Mouse (Mus musculus): Measurements from ENCODE around the gene Adgrl2. TPM values are rescaled to one million over a fixed set of nuclear protein-coding genes. Genes with fewer than 3 reads are reported as not detected.

Adgrl2 gene
- polyA plus RNA-seq, 1 experiment from 2014 or later: 80.2 TPM

GRCm38 (mm10) chr3:148926330-148926729 lies 64.0 kb downstream of the Adgrl2 start:
- Histone ChIP-seq H3K27me3 (replicated peaks; ENCODE audit: control insufficient read depth, insufficient read depth, low read length) (no peaks in the 10 kb centered on the region), H3K9ac (ENCODE audit: low read depth, low read length) (no peak overlapping the region), H3K4me3 (ENCODE audit: low read depth, low read length) (no peak overlapping the region), H3K27ac (replicated peaks; ENCODE audit: low read depth, low read length) (no peak overlapping the region), H3K9me3 (ENCODE audit: control insufficient read depth, low read length) (peaks cover 3% of the 10 kb centered on the region; the same call in 1 of the 2 replicates), H3K4me1 (ENCODE audit: control insufficient read depth, insufficient read depth, low read length) (0 out of 2 replicates have a peak, but pooled peaks cover 4% of the 10 kb centered on the region), H3K4me2 (ENCODE audit: low read depth, low read length) (no peak overlapping the region), H3K36me3 (ENCODE audit: control insufficient read depth, insufficient read depth, low read length) (no peaks in the 10 kb centered on the region)
- DNase-seq (ENCODE audit: low spot score): no peak
- no peak for ATAC-seq (ENCODE audit: low read depth)
- WGBS: 50% methylated on average over 3 of the region's 3 CpGs

- Histone ChIP-seq H3K36me3 (ENCODE audit: control insufficient read depth, insufficient read depth, low read length) (peaks cover 6% of the 10 kb centered on the region; the same call in 1 of the 2 replicates), H3K4me2 (ENCODE audit: low read depth, low read length) (peak overlapping the region; percentile 20), H3K9ac (ENCODE audit: low read depth, low read length) (no peak overlapping the region), H3K9me3 (ENCODE audit: control insufficient read depth, low read length) (peaks cover 3% of the 10 kb centered on the region; the same call in 1 of the 2 replicates), H3K4me1 (ENCODE audit: control insufficient read depth, insufficient read depth, low read length) (peaks cover 14% of the 10 kb centered on the region), H3K27ac (replicated peaks; ENCODE audit: low read depth, low read length) (no peak overlapping the region), H3K4me3 (ENCODE audit: low read depth, low read length) (no peak overlapping the region), H3K27me3 (replicated peaks; ENCODE audit: control insufficient read depth, insufficient read depth, low read length) (no peaks in the 10 kb centered on the region)
- no peak for ATAC-seq (ENCODE audit: low read depth)
- WGBS: 66% methylated on average over 14 of the region's 14 CpGs
- DNase-seq (ENCODE audit: low spot score): peak; percentile 57
These were observed 67.7 kb downstream of the Adgrl2 start for GRCm38 (mm10) chr3:148922618-148923095.

- Histone ChIP-seq H3K27ac (replicated peaks; ENCODE audit: low read depth, low read length) (no peak overlapping the region), H3K36me3 (ENCODE audit: control insufficient read depth, insufficient read depth, low read length) (peaks cover 6% of the 10 kb centered on the region; the same call in 1 of the 2 replicates), H3K27me3 (replicated peaks; ENCODE audit: control insufficient read depth, insufficient read depth, low read length) (no peaks in the 10 kb centered on the region), H3K9ac (ENCODE audit: low read depth, low read length) (no peak overlapping the region), H3K4me1 (ENCODE audit: control insufficient read depth, insufficient read depth, low read length) (peaks cover 18% of the 10 kb centered on the region), H3K4me2 (ENCODE audit: low read depth, low read length) (no peak overlapping the region; the same call in 1 of the 2 replicates), H3K4me3 (ENCODE audit: low read depth, low read length) (no peak overlapping the region), H3K9me3 (ENCODE audit: control insufficient read depth, low read length) (peaks cover 3% of the 10 kb centered on the region; the same call in 1 of the 2 replicates)
- DNase-seq (ENCODE audit: low spot score): no peak
- ATAC-seq (ENCODE audit: low read depth): no peak
- 81% methylated on average over 13 of the region's 13 CpGs for WGBS
These were observed 68.3 kb downstream of the Adgrl2 start for GRCm38 (mm10) chr3:148921966-148922587.

- 63% methylated on average over 6 of the region's 6 CpGs for WGBS
- Histone ChIP-seq H3K4me1 (ENCODE audit: control insufficient read depth, insufficient read depth, low read length) (peaks cover 25% of the 10 kb centered on the region), H3K9me3 (ENCODE audit: control insufficient read depth, low read length) (peaks cover 3% of the 10 kb centered on the region; the same call in 1 of the 2 replicates), H3K27ac (replicated peaks; ENCODE audit: low read depth, low read length) (no peak overlapping the region), H3K4me2 (ENCODE audit: low read depth, low read length) (no peak overlapping the region), H3K9ac (ENCODE audit: low read depth, low read length) (no peak overlapping the region), H3K36me3 (ENCODE audit: control insufficient read depth, insufficient read depth, low read length) (peaks cover 6% of the 10 kb centered on the region; the same call in 1 of the 2 replicates), H3K27me3 (replicated peaks; ENCODE audit: control insufficient read depth, insufficient read depth, low read length) (no peaks in the 10 kb centered on the region), H3K4me3 (ENCODE audit: low read depth, low read length) (no peak overlapping the region)
- DNase-seq (ENCODE audit: low spot score) (no peak), ATAC-seq (ENCODE audit: low read depth) (no peak)
These were observed 69.5 kb downstream of the Adgrl2 start for GRCm38 (mm10) chr3:148920881-148921280.

- no peaks in the 10 kb centered on the region for H3K9me3 ChIP-seq (ENCODE audit: control insufficient read depth, low read length)
- H3K4me3 ChIP-seq (ENCODE audit: low read depth, low read length): no peak overlapping the region
- H3K36me3 ChIP-seq (ENCODE audit: control insufficient read depth, insufficient read depth, low read length): peaks cover 6% of the 10 kb centered on the region; the same call in 1 of the 2 replicates
- DNase-seq (ENCODE audit: low spot score) (no peak), ATAC-seq (ENCODE audit: low read depth) (no peak)
- no peak overlapping the region for H3K4me2 ChIP-seq (ENCODE audit: low read depth, low read length)
- no peaks in the 10 kb centered on the region for H3K27me3 ChIP-seq (replicated peaks; ENCODE audit: control insufficient read depth, insufficient read depth, low read length)
- no peak overlapping the region for H3K9ac ChIP-seq (ENCODE audit: low read depth, low read length)
- WGBS: 76% methylated on average over 5 of the region's 5 CpGs
- H3K27ac ChIP-seq (replicated peaks; ENCODE audit: low read depth, low read length): no peak overlapping the region
- H3K4me1 ChIP-seq (ENCODE audit: control insufficient read depth, insufficient read depth, low read length): peaks cover 22% of the 10 kb centered on the region
These were observed 71.9 kb downstream of the Adgrl2 start for GRCm38 (mm10) chr3:148918425-148918824.

GRCm38 (mm10) chr3:148917837-148918236 lies 72.5 kb downstream of the Adgrl2 start:
- Histone ChIP-seq H3K27ac (replicated peaks; ENCODE audit: low read depth, low read length) (no peak overlapping the region), H3K4me2 (ENCODE audit: low read depth, low read length) (no peak overlapping the region), H3K27me3 (replicated peaks; ENCODE audit: control insufficient read depth, insufficient read depth, low read length) (no peaks in the 10 kb centered on the region), H3K4me3 (ENCODE audit: low read depth, low read length) (no peak overlapping the region), H3K9ac (ENCODE audit: low read depth, low read length) (no peak overlapping the region), H3K9me3 (ENCODE audit: control insufficient read depth, low read length) (no peaks in the 10 kb centered on the region), H3K36me3 (ENCODE audit: control insufficient read depth, insufficient read depth, low read length) (peaks cover 6% of the 10 kb centered on the region; the same call in 1 of the 2 replicates), H3K4me1 (ENCODE audit: control insufficient read depth, insufficient read depth, low read length) (peaks cover 22% of the 10 kb centered on the region)
- no peak for ATAC-seq (ENCODE audit: low read depth)
- no peak for DNase-seq (ENCODE audit: low spot score)
- WGBS: 50% methylated on average over 7 of the region's 7 CpGs

- 46% methylated on average over 5 of the region's 5 CpGs for WGBS
- Histone ChIP-seq H3K27me3 (replicated peaks; ENCODE audit: control insufficient read depth, insufficient read depth, low read length) (no peaks in the 10 kb centered on the region), H3K4me2 (ENCODE audit: low read depth, low read length) (no peak overlapping the region), H3K9me3 (ENCODE audit: control insufficient read depth, low read length) (no peaks in the 10 kb centered on the region), H3K27ac (replicated peaks; ENCODE audit: low read depth, low read length) (no peak overlapping the region), H3K4me3 (ENCODE audit: low read depth, low read length) (no peak overlapping the region), H3K4me1 (ENCODE audit: control insufficient read depth, insufficient read depth, low read length) (peaks cover 22% of the 10 kb centered on the region), H3K9ac (ENCODE audit: low read depth, low read length) (no peak overlapping the region), H3K36me3 (ENCODE audit: control insufficient read depth, insufficient read depth, low read length) (peaks cover 6% of the 10 kb centered on the region; the same call in 1 of the 2 replicates)
- no peak for ATAC-seq (ENCODE audit: low read depth)
- DNase-seq (ENCODE audit: low spot score): no peak
These were observed 74.1 kb downstream of the Adgrl2 start for GRCm38 (mm10) chr3:148916226-148916625.

GRCm38 (mm10) chr3:148912944-148913684 lies 77.2 kb downstream of the Adgrl2 start:
- WGBS: 73% methylated on average over 14 of the region's 14 CpGs
- Histone ChIP-seq H3K4me2 (ENCODE audit: low read depth, low read length) (no peak overlapping the region), H3K4me3 (ENCODE audit: low read depth, low read length) (no peak overlapping the region), H3K4me1 (ENCODE audit: control insufficient read depth, insufficient read depth, low read length) (peaks cover 17% of the 10 kb centered on the region), H3K9ac (ENCODE audit: low read depth, low read length) (no peak overlapping the region), H3K27me3 (replicated peaks; ENCODE audit: control insufficient read depth, insufficient read depth, low read length) (no peaks in the 10 kb centered on the region), H3K36me3 (ENCODE audit: control insufficient read depth, insufficient read depth, low read length) (no peaks in the 10 kb centered on the region), H3K9me3 (ENCODE audit: control insufficient read depth, low read length) (no peaks in the 10 kb centered on the region), H3K27ac (replicated peaks; ENCODE audit: low read depth, low read length) (no peak overlapping the region)
- no peak for ATAC-seq (ENCODE audit: low read depth)
- DNase-seq (ENCODE audit: low spot score): no peak

All from embryonic facial prominence, embryonic 14.5 days (tissue).